Mouse (Mus musculus): ENCODE measurements around the gene Lonrf2. TPM values are rescaled to one million over a fixed set of nuclear protein-coding genes. Genes with fewer than 3 reads are reported as not detected.

Gene Lonrf2
- polyA plus RNA-seq, 1 experiment = 0.72 TPM

GRCm38 (mm10) chr1:38777500-38777899 is 59.0 kb downstream of the Lonrf2 start:
- H3K4me3 ChIP-seq (replicated peaks; ENCODE audit: control insufficient read depth, low read depth, low read length) = no peak overlapping the region
- peak overlapping the region; percentile 26 for H3K27ac ChIP-seq (ENCODE audit: control insufficient read depth, insufficient read depth, low read depth, low read length, poor library complexity)
- peaks cover 3% of the 10 kb centered on the region for H3K4me1 ChIP-seq (ENCODE audit: control insufficient read depth, insufficient read depth, low read length)
- TF ChIP-seq POLR2A (IDR thresholded peaks at IDR 0.05; ENCODE audit: borderline replicate concordance, control insufficient read depth, low read depth, low read length) (no peak), CTCF (IDR thresholded peaks at IDR 0.05; ENCODE audit: control insufficient read depth, insufficient read depth, low read length) (no peak)
- 2% methylated on average over 7 of the region's 7 CpGs for WGBS

- peaks cover 3% of the 10 kb centered on the region; the same call in 1 of the 2 replicates for H3K4me1 ChIP-seq (ENCODE audit: control insufficient read depth, insufficient read depth, low read length)
- no peak for TF ChIP-seq CTCF (IDR thresholded peaks at IDR 0.05; ENCODE audit: control insufficient read depth, insufficient read depth, low read length)
- TF ChIP-seq POLR2A (IDR thresholded peaks at IDR 0.05; ENCODE audit: borderline replicate concordance, control insufficient read depth, low read depth, low read length) = no peak
- no peak overlapping the region for H3K4me3 ChIP-seq (replicated peaks; ENCODE audit: control insufficient read depth, low read depth, low read length)
- no peak overlapping the region for H3K27ac ChIP-seq (ENCODE audit: control insufficient read depth, insufficient read depth, low read depth, low read length, poor library complexity)
- 44% methylated on average over 5 of the region's 5 CpGs for WGBS
Observed at GRCm38 (mm10) chr1:38775713-38776112, 60.8 kb downstream of the Lonrf2 start.

- WGBS = 83% methylated on average over 3 of the region's 3 CpGs
- TF ChIP-seq CTCF (IDR thresholded peaks at IDR 0.05; ENCODE audit: control insufficient read depth, insufficient read depth, low read length) (no peak), POLR2A (IDR thresholded peaks at IDR 0.05; ENCODE audit: borderline replicate concordance, control insufficient read depth, low read depth, low read length) (no peak)
Observed at GRCm38 (mm10) chr1:38770676-38771075, 65.8 kb downstream of the Lonrf2 start.

GRCm38 (mm10) chr1:38769920-38770319 is 66.6 kb downstream of the Lonrf2 start:
- Histone ChIP-seq H3K27ac (ENCODE audit: control insufficient read depth, insufficient read depth, low read depth, low read length, poor library complexity) (no peak overlapping the region), H3K4me3 (replicated peaks; ENCODE audit: control insufficient read depth, low read depth, low read length) (no peak overlapping the region), H3K4me1 (ENCODE audit: control insufficient read depth, insufficient read depth, low read length) (no peaks in the 10 kb centered on the region)
- WGBS = 3% methylated on average over 6 of the region's 6 CpGs
- TF ChIP-seq CTCF (IDR thresholded peaks at IDR 0.05; ENCODE audit: control insufficient read depth, insufficient read depth, low read length) = peak; percentile 57
- no peak for TF ChIP-seq POLR2A (IDR thresholded peaks at IDR 0.05; ENCODE audit: borderline replicate concordance, control insufficient read depth, low read depth, low read length)

More at GRCm38 (mm10) chr1:38770676-38771075, 65.8 kb downstream of the Lonrf2 start:
- Histone ChIP-seq H3K4me1 (ENCODE audit: control insufficient read depth, insufficient read depth, low read length) (no peaks in the 10 kb centered on the region), H3K27ac (ENCODE audit: control insufficient read depth, insufficient read depth, low read depth, low read length, poor library complexity) (no peak overlapping the region), H3K4me3 (replicated peaks; ENCODE audit: control insufficient read depth, low read depth, low read length) (no peak overlapping the region)

GRCm38 (mm10) chr1:38767812-38768211 is 68.7 kb downstream of the Lonrf2 start:
- H3K27ac ChIP-seq (ENCODE audit: control insufficient read depth, insufficient read depth, low read depth, low read length, poor library complexity) = no peak overlapping the region
- no peak overlapping the region for H3K4me3 ChIP-seq (replicated peaks; ENCODE audit: control insufficient read depth, low read depth, low read length)
- H3K4me1 ChIP-seq (ENCODE audit: control insufficient read depth, insufficient read depth, low read length) = no peaks in the 10 kb centered on the region
- no peak for TF ChIP-seq POLR2A (IDR thresholded peaks at IDR 0.05; ENCODE audit: borderline replicate concordance, control insufficient read depth, low read depth, low read length)
- peak; percentile 73 for TF ChIP-seq CTCF (IDR thresholded peaks at IDR 0.05; ENCODE audit: control insufficient read depth, insufficient read depth, low read length)
- WGBS = 17% methylated on average over 11 of the region's 11 CpGs

- TF ChIP-seq POLR2A (IDR thresholded peaks at IDR 0.05; ENCODE audit: borderline replicate concordance, control insufficient read depth, low read depth, low read length) (no peak), CTCF (IDR thresholded peaks at IDR 0.05; ENCODE audit: control insufficient read depth, insufficient read depth, low read length) (no peak)
- WGBS = 71% methylated on average over 18 of the region's 18 CpGs
- Histone ChIP-seq H3K27ac (ENCODE audit: control insufficient read depth, insufficient read depth, low read depth, low read length, poor library complexity) (no peak overlapping the region), H3K4me1 (ENCODE audit: control insufficient read depth, insufficient read depth, low read length) (no peaks in the 10 kb centered on the region), H3K4me3 (replicated peaks; ENCODE audit: control insufficient read depth, low read depth, low read length) (no peak overlapping the region)
Observed at GRCm38 (mm10) chr1:38766661-38767572, 69.6 kb downstream of the Lonrf2 start.

- no peak for TF ChIP-seq CTCF (IDR thresholded peaks at IDR 0.05; ENCODE audit: control insufficient read depth, insufficient read depth, low read length)
- TF ChIP-seq POLR2A (IDR thresholded peaks at IDR 0.05; ENCODE audit: borderline replicate concordance, control insufficient read depth, low read depth, low read length) = no peak
- Histone ChIP-seq H3K4me1 (ENCODE audit: control insufficient read depth, insufficient read depth, low read length) (no peaks in the 10 kb centered on the region), H3K4me3 (replicated peaks; ENCODE audit: control insufficient read depth, low read depth, low read length) (no peak overlapping the region), H3K27ac (ENCODE audit: control insufficient read depth, insufficient read depth, low read depth, low read length, poor library complexity) (no peak overlapping the region)
- WGBS = 85% methylated on average over 4 of the region's 4 CpGs
Observed at GRCm38 (mm10) chr1:38766254-38766653, 70.3 kb downstream of the Lonrf2 start.

- no peak overlapping the region for H3K4me3 ChIP-seq (replicated peaks; ENCODE audit: control insufficient read depth, low read depth, low read length)
- TF ChIP-seq POLR2A (IDR thresholded peaks at IDR 0.05; ENCODE audit: borderline replicate concordance, control insufficient read depth, low read depth, low read length) (no peak), CTCF (IDR thresholded peaks at IDR 0.05; ENCODE audit: control insufficient read depth, insufficient read depth, low read length) (no peak)
- no peaks in the 10 kb centered on the region for H3K4me1 ChIP-seq (ENCODE audit: control insufficient read depth, insufficient read depth, low read length)
- no peak overlapping the region for H3K27ac ChIP-seq (ENCODE audit: control insufficient read depth, insufficient read depth, low read depth, low read length, poor library complexity)
- 83% methylated on average over 10 of the region's 10 CpGs for WGBS
Observed at GRCm38 (mm10) chr1:38763960-38764613, 72.4 kb downstream of the Lonrf2 start.

Data from bone marrow, adult 2 months (tissue).